Mouse (Mus musculus) spleen, adult 2 months (tissue): ENCODE measurements at regions not wholly inside any gene's neighbourhood (a gene's known extent, or its start where the extent isn't known, plus 50 kb on each side); places are given as distances from the start of the nearest gene placed in this dataset.

Experiments
- CTCF ChIP-seq: fragments of 200-500 bp; IDR thresholded peaks from 2 replicates; pipeline ENCODE4 v1.5.1; 2011; ENCODE audit warnings: mild to moderate bottlenecking, inconsistent platforms; ENCODE audit not compliant: insufficient read depth, insufficient read length, insufficient replicate concordance; ENCODE audit errors: extremely low read depth
- POLR2A ChIP-seq: fragments of 200-500 bp; IDR thresholded peaks from 2 replicates; pipeline ENCODE4 v1.6.1; 2011; ENCODE audit warnings: low read depth, low read length, inconsistent platforms

DNA sequence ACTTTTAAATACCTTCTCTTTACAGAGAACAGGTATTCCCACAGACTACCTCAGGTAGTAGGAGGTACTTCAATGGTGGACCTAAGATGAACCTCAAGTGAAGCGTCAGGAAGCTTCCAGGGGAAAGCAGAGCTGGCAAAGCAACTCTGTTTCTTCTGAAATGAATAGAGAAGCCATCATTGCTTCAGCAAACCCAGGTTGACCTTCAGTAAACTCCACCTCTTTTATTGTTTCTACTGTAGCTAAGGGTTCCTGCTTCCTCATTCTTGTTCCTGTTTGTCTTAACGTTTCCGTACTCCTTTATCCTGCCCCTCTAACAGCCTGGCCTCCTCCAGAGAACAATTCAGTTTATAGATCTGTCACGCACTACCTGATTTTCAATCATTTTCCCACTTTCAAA is 72.4 kb downstream of the Pttg1 start:
- no peak for TF ChIP-seq CTCF
- TF ChIP-seq POLR2A, result no peak
